Mouse (Mus musculus) forebrain, postnatal 0 days (tissue): ENCODE measurements around the gene Nhej1. TPM values are rescaled to one million over a fixed set of nuclear protein-coding genes. Genes with fewer than 3 reads are reported as not detected.

Source experiments
- ATAC-seq: fragments of 200-750 bp; cut with Nextera tagmentation; 2 replicates; pipeline ENCODE4 v1.8.0; 2017; ENCODE audit warnings: mild to moderate bottlenecking, moderate library complexity
- DNase-seq: peaks from one replicate; pipeline ENCODE4 v3.0.0-alpha.2; 2015
- H3K27ac ChIP-seq: fragments of 300-500 bp; sonication (generic); 2 replicates; pipeline ENCODE4 v1.5.1; 2014; ENCODE audit warnings: low read depth, mild to moderate bottlenecking, antibody characterized with exemption, low read length, moderate library complexity, mixed read lengths
- H3K27me3 ChIP-seq: fragments of 300-500 bp; sonication (generic); 2 replicates; pipeline ENCODE4 v1.6.1; 2014; ENCODE audit warnings: mild to moderate bottlenecking, low read length, mixed read lengths; ENCODE audit not compliant: insufficient read depth
- H3K36me3 ChIP-seq: fragments of 300-500 bp; sonication (generic); 2 replicates; pipeline ENCODE4 v1.6.1; 2014; ENCODE audit warnings: mild to moderate bottlenecking, moderate library complexity; ENCODE audit not compliant: insufficient read depth
- H3K4me1 ChIP-seq: fragments of 300-500 bp; sonication (generic); 2 replicates; pipeline ENCODE4 v1.6.1; 2014; ENCODE audit warnings: antibody characterized with exemption; ENCODE audit not compliant: insufficient read depth
- H3K4me2 ChIP-seq: fragments of 300-500 bp; sonication (generic); 2 replicates; pipeline ENCODE4 v1.6.1; 2014; ENCODE audit warnings: low read depth, mild to moderate bottlenecking, moderate library complexity
- H3K4me3 ChIP-seq: fragments of 300-500 bp; sonication (generic); 2 replicates; pipeline ENCODE4 v1.5.1; 2014; ENCODE audit warnings: low read depth, low read length, mixed read lengths
- H3K9ac ChIP-seq: fragments of 300-500 bp; sonication (generic); 2 replicates; pipeline ENCODE4 v1.6.1; 2014; ENCODE audit warnings: mild to moderate bottlenecking
- H3K9me3 ChIP-seq: fragments of 300-500 bp; sonication (generic); 2 replicates; pipeline ENCODE4 v1.6.1; 2016; ENCODE audit warnings: low read length
- CTCF ChIP-seq: sonication (generic); IDR thresholded peaks from 2 replicates; pipeline ENCODE4 v1.5.1; 2016; ENCODE audit warnings: antibody characterized with exemption, control low read depth, low read depth
- WGBS: fragments of 180-500 bp; shearing (Covaris S2); extraction: QIAGEN DNeasy Blood & Tissue Kit; methylation state at CpG from one replicate; pipeline ENCODE4 v1.1.7; 2014; 5-methylcytosine and 5-hydroxymethylcytosine counted together
- polyA plus RNA-seq: library from polyadenylated mRNA; unstranded; fragments of >200 nt; fragmentation: Nextera tagmentation; extraction: Ambion mirVana; gene quantifications from 2 replicates; pipeline ENCODE4 v1.2.1, GENCODE M21; 2015
- total RNA-seq: library from RNA; depleted of rRNA; stranded (reverse); fragments of >200 nt; gene quantifications from 2 replicates; pipeline ENCODE4 v1.2.3, GENCODE M21; 2014

Nhej1 gene
- total and polyA plus RNA-seq, 2 experiments from 2014 or later = 3.6 to 3.9 TPM

GRCm38 (mm10) chr1:75010203-75010602 lies 114.8 kb downstream of the Nhej1 start:
- no peaks in the 10 kb centered on the region for H3K36me3 ChIP-seq
- 72% methylated on average over 2 of the region's 2 CpGs for WGBS
- no peaks in the 10 kb centered on the region for H3K9me3 ChIP-seq
- no peak overlapping the region for H3K9ac ChIP-seq
- no peak overlapping the region for H3K4me3 ChIP-seq
- no peaks in the 10 kb centered on the region for H3K4me1 ChIP-seq
- no peaks in the 10 kb centered on the region for H3K27me3 ChIP-seq
- H3K27ac ChIP-seq = no peak overlapping the region
- DNase-seq = no peak
- TF ChIP-seq CTCF = no peak
- H3K4me2 ChIP-seq = no peak overlapping the region
- no peak for ATAC-seq

GRCm38 (mm10) chr1:75006016-75006415 lies 119.0 kb downstream of the Nhej1 start:
- Histone ChIP-seq H3K4me2 (no peak overlapping the region), H3K27ac (no peak overlapping the region), H3K9me3 (no peaks in the 10 kb centered on the region), H3K4me1 (no peaks in the 10 kb centered on the region), H3K27me3 (no peaks in the 10 kb centered on the region), H3K4me3 (no peak overlapping the region), H3K9ac (no peak overlapping the region), H3K36me3 (no peaks in the 10 kb centered on the region)
- TF ChIP-seq CTCF = no peak
- 65% methylated on average over 4 of the region's 4 CpGs for WGBS
- DNase-seq (no peak), ATAC-seq (no peak)

- no peaks in the 10 kb centered on the region for H3K9me3 ChIP-seq
- 77% methylated on average over 6 of the region's 6 CpGs for WGBS
- no peak overlapping the region for H3K4me2 ChIP-seq
- no peak overlapping the region for H3K27ac ChIP-seq
- H3K36me3 ChIP-seq = no peaks in the 10 kb centered on the region
- H3K27me3 ChIP-seq = no peaks in the 10 kb centered on the region
- DNase-seq (peak; percentile 4), ATAC-seq (no peak)
- TF ChIP-seq CTCF = no peak
- no peak overlapping the region for H3K4me3 ChIP-seq
- no peak overlapping the region for H3K9ac ChIP-seq
- no peaks in the 10 kb centered on the region for H3K4me1 ChIP-seq
Observed at GRCm38 (mm10) chr1:75001183-75001582, 123.8 kb downstream of the Nhej1 start.

- DNase-seq (peak; percentile 3), ATAC-seq (no peak)
- Histone ChIP-seq H3K9me3 (no peaks in the 10 kb centered on the region), H3K27me3 (no peaks in the 10 kb centered on the region), H3K9ac (no peak overlapping the region), H3K4me1 (no peaks in the 10 kb centered on the region), H3K36me3 (no peaks in the 10 kb centered on the region), H3K4me2 (no peak overlapping the region), H3K4me3 (no peak overlapping the region), H3K27ac (no peak overlapping the region)
- 4% methylated on average over 1 of the region's 1 CpGs for WGBS
- TF ChIP-seq CTCF = peak; percentile 68
Observed at GRCm38 (mm10) chr1:75000496-75000895, 124.5 kb downstream of the Nhej1 start.

GRCm38 (mm10) chr1:74999173-74999572 lies 125.8 kb downstream of the Nhej1 start:
- no peaks in the 10 kb centered on the region for H3K36me3 ChIP-seq
- H3K4me1 ChIP-seq = no peaks in the 10 kb centered on the region
- H3K27ac ChIP-seq = no peak overlapping the region
- no peak overlapping the region for H3K9ac ChIP-seq
- no peak overlapping the region for H3K4me2 ChIP-seq
- no peaks in the 10 kb centered on the region for H3K9me3 ChIP-seq
- H3K27me3 ChIP-seq = no peaks in the 10 kb centered on the region
- no peak for TF ChIP-seq CTCF
- WGBS = 86% methylated on average over 5 of the region's 5 CpGs
- no peak overlapping the region for H3K4me3 ChIP-seq
- no peak for DNase-seq
- ATAC-seq = no peak

- ATAC-seq (no peak), DNase-seq (no peak)
- WGBS = 80% methylated on average over 2 of the region's 2 CpGs
- H3K27me3 ChIP-seq = no peaks in the 10 kb centered on the region
- H3K9me3 ChIP-seq = no peaks in the 10 kb centered on the region
- no peak overlapping the region for H3K27ac ChIP-seq
- no peaks in the 10 kb centered on the region for H3K4me1 ChIP-seq
- no peak overlapping the region for H3K4me2 ChIP-seq
- TF ChIP-seq CTCF = no peak
- H3K4me3 ChIP-seq = no peak overlapping the region
- no peak overlapping the region for H3K9ac ChIP-seq
- H3K36me3 ChIP-seq = no peaks in the 10 kb centered on the region
Observed at GRCm38 (mm10) chr1:74997231-74997630, 127.8 kb downstream of the Nhej1 start.

- no peak for DNase-seq
- 85% methylated on average over 8 of the region's 8 CpGs for WGBS
- Histone ChIP-seq H3K9me3 (no peaks in the 10 kb centered on the region), H3K27ac (no peak overlapping the region), H3K4me1 (no peaks in the 10 kb centered on the region), H3K27me3 (no peaks in the 10 kb centered on the region), H3K9ac (no peak overlapping the region), H3K36me3 (no peaks in the 10 kb centered on the region), H3K4me2 (no peak overlapping the region), H3K4me3 (no peak overlapping the region)
- no peak for ATAC-seq
- no peak for TF ChIP-seq CTCF
Observed at GRCm38 (mm10) chr1:74977001-74977400, 148.0 kb downstream of the Nhej1 start.

GRCm38 (mm10) chr1:74975936-74976335 lies 149.1 kb downstream of the Nhej1 start:
- no peak for ATAC-seq
- TF ChIP-seq CTCF = no peak
- Histone ChIP-seq H3K9ac (no peak overlapping the region), H3K4me1 (no peaks in the 10 kb centered on the region), H3K27ac (no peak overlapping the region), H3K4me3 (no peak overlapping the region), H3K9me3 (no peaks in the 10 kb centered on the region), H3K36me3 (no peaks in the 10 kb centered on the region), H3K27me3 (no peaks in the 10 kb centered on the region), H3K4me2 (no peak overlapping the region)
- 92% methylated on average over 1 of the region's 1 CpGs for WGBS
- no peak for DNase-seq
